Mouse (Mus musculus) midbrain, embryonic 10.5 days (tissue): ENCODE measurements around the gene Cenpv. TPM values are rescaled to one million over a fixed set of nuclear protein-coding genes. Genes with fewer than 3 reads are reported as not detected.

Experiments used
- DNase-seq: peaks from one replicate; pipeline ENCODE4 v3.0.0-alpha.2; 2017; ENCODE audit warnings: low spot score
- H3K27ac ChIP-seq: fragments of 300-500 bp; sonication (generic); replicated peaks from 2 replicates; pipeline ENCODE4 v1.5.1; 2016; ENCODE audit warnings: mild to moderate bottlenecking
- H3K27me3 ChIP-seq: fragments of 300-500 bp; sonication (generic); 2 replicates; pipeline ENCODE4 v1.6.1; 2016; ENCODE audit warnings: low read depth, mild to moderate bottlenecking; ENCODE audit not compliant: poor library complexity, severe bottlenecking
- H3K36me3 ChIP-seq: fragments of 300-500 bp; sonication (generic); 2 replicates; pipeline ENCODE4 v1.6.1; 2016; ENCODE audit warnings: mild to moderate bottlenecking, moderate library complexity
- H3K4me1 ChIP-seq: fragments of 300-500 bp; sonication (generic); 2 replicates; pipeline ENCODE4 v1.6.1; 2016
- H3K4me3 ChIP-seq: fragments of 300-500 bp; sonication (generic); 2 replicates; pipeline ENCODE4 v1.5.1; 2016; ENCODE audit warnings: mild to moderate bottlenecking, moderate library complexity
- H3K9me3 ChIP-seq: fragments of 300-500 bp; sonication (generic); replicated peaks from 2 replicates; pipeline ENCODE4 v1.6.1; 2016; ENCODE audit warnings: mild to moderate bottlenecking
- WGBS: fragments of 180-500 bp; shearing (Covaris S2); methylation state at CpG from one replicate; pipeline ENCODE4 v1.1.7; 2016; 5-methylcytosine and 5-hydroxymethylcytosine counted together
- polyA plus RNA-seq: library from polyadenylated mRNA; unstranded; fragments of >200 nt; fragmentation: Nextera tagmentation; extraction: Ambion mirVana; gene quantifications from 2 replicates; pipeline ENCODE4 v1.2.1, GENCODE M21; 2016

Cenpv gene
- polyA plus RNA-seq, 1 experiment from 2014 or later: 41.7 TPM

DNA sequence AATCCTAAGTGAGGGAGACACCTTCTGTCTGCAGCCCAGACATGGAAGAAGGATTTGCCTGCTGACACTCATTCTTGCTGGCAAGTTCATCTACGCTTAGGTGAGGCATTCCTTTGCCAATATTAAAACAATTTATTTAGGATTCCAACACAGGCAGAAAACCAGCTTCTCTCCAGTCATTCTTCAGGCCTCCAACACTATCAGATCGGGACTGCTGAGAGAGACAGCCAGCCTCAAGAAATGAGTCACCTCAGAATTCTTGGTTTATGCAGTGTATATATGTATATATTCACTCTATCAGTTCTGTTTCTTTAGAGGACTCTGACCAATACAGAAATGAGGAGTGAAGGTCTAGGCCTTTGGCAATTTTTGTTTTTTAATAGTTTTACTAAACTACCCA, 24.5 kb upstream of the Cenpv start:
- 91% methylated on average over 2 of the region's 2 CpGs for WGBS

DNA sequence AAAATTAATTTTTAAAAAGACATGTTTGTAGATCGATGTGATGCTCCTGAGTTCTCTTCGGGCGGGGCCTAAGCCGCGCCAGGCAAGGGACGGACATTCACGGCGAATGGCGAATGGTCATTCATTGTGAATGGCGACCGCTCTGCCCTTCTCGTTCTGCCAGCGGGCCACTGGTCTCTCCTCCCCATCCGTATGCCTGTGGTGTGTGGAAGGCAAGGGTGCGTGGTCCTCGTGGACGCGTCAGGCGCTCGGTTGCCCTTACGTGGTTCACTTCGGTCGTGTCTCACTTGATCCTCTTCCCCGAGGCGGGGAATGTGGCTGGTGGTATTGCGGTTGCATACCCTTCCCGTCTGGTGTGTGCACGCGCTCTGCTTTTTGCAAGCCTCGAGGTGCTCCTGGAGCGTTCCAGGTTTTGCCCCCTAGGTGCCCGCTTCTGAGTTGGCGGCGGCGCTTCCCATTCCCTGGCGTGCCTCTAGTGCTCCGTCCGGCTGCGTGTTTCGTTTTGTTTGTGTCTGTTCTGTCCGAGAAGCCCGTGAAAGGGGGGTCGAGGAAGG, 21.5 kb upstream of the Cenpv start:
- H3K36me3 ChIP-seq: peaks cover 6% of the 10 kb centered on the region
- H3K27me3 ChIP-seq: 0 out of 2 replicates have a peak, but pooled peaks cover 23% of the 10 kb centered on the region
- 37% methylated on average over 43 of the region's 43 CpGs for WGBS
- H3K9me3 ChIP-seq: no peaks in the 10 kb centered on the region
- peak overlapping the region; percentile 48 for H3K4me3 ChIP-seq
- DNase-seq: no peak
- peaks cover 5% of the 10 kb centered on the region; the same call in 1 of the 2 replicates for H3K4me1 ChIP-seq
- H3K27ac ChIP-seq: no peak overlapping the region

More for the DNA sequence above, 24.5 kb upstream of the Cenpv start:
- no peaks in the 10 kb centered on the region for H3K36me3 ChIP-seq
- H3K27me3 ChIP-seq: 0 out of 2 replicates have a peak, but pooled peaks cover 23% of the 10 kb centered on the region
- no peaks in the 10 kb centered on the region for H3K9me3 ChIP-seq
- no peak for DNase-seq
- no peak overlapping the region for H3K4me3 ChIP-seq
- H3K27ac ChIP-seq: no peak overlapping the region
- peaks cover 5% of the 10 kb centered on the region; the same call in 1 of the 2 replicates for H3K4me1 ChIP-seq

DNA sequence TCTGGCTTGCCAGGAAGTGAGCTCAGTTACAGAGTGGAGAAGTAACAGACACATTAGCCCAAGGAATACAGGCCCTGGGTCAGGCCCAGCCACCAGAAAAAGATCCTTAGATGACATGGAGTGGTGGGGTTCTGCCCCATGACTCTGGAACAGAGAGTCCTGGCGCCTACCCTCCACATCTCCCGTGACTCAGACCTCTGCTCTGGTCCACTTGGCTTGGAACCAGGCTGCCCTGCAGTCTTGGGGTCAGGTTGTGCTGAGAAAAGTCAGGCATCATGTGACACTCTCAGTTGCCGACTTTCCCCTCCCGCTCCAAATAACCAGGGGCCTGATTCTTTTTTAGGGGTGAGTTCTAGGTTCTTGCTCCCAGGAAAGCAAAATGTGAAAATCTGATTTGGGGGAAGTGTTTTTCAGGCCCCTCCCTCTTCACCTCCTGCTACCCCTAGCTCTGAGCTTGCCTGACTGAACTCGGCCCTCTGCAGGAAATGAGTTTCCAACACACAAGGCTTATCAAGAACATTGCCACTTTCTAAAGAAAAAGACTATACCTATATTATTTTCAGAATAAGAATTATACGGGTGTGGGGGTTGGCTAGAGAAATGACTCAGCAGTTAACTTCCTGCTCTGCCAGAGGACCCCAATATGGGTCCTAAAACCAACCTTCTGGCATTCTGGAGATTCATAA, 20.0 kb upstream of the Cenpv start:
- DNase-seq: no peak
- H3K4me1 ChIP-seq: peaks cover 16% of the 10 kb centered on the region

DNA sequence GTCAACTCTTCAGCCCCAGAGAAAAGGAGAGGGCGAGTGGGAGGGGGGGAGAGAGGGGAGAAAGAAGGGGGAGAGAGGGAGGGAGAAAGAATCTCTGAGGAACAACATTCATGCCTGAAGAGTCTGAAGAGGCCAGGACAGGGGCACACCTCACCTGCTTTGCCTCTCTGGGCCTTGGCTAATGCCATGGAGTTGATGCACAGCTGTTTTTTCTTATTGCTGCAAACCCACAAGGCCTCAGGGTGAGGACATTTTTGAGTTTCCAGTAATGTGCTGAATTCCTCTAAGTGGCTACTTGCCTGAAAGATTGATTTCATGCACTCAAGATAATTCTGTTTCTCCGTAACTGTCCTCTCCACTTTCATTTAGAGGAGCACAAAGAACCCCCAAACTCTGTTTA, 19.1 kb upstream of the Cenpv start:
- H3K36me3 ChIP-seq: peaks cover 30% of the 10 kb centered on the region
- H3K4me3 ChIP-seq: no peak overlapping the region
- H3K27me3 ChIP-seq: 0 out of 2 replicates have a peak, but pooled peaks cover 23% of the 10 kb centered on the region
- WGBS: 77% methylated on average over 2 of the region's 2 CpGs
- no peak for DNase-seq
- no peaks in the 10 kb centered on the region for H3K9me3 ChIP-seq
- H3K27ac ChIP-seq: no peak overlapping the region
- peaks cover 25% of the 10 kb centered on the region for H3K4me1 ChIP-seq

More for the DNA sequence above, 20.0 kb upstream of the Cenpv start:
- 74% methylated on average over 6 of the region's 6 CpGs for WGBS
- no peak overlapping the region for H3K27ac ChIP-seq
- H3K4me3 ChIP-seq: no peak overlapping the region
- H3K9me3 ChIP-seq: no peaks in the 10 kb centered on the region
- H3K36me3 ChIP-seq: peaks cover 20% of the 10 kb centered on the region
- 0 out of 2 replicates have a peak, but pooled peaks cover 23% of the 10 kb centered on the region for H3K27me3 ChIP-seq

DNA sequence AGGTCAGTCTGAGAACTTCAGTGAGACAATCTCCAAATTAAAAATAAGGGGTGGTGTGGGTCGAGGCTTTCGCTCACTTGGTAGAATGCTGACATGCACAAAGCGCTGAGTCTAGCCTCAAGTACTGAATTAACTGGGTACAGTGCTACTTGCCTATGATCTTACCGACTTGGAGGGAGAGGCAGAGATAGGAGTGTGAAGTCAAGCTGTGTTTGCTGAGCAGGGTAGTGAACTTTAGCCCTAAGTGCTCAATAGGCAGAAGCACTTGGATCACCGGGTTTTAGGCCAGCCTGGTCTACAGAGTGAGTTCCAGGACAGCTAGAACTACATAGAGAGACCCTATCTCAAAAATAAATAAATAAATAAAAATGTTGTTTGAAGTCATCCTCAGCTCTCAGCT, 18.1 kb upstream of the Cenpv start:
- Histone ChIP-seq H3K27me3 (0 out of 2 replicates have a peak, but pooled peaks cover 23% of the 10 kb centered on the region), H3K4me3 (no peak overlapping the region), H3K9me3 (no peaks in the 10 kb centered on the region), H3K36me3 (peaks cover 35% of the 10 kb centered on the region), H3K4me1 (peaks cover 27% of the 10 kb centered on the region), H3K27ac (no peak overlapping the region)
- DNase-seq: no peak
- 74% methylated on average over 5 of the region's 5 CpGs for WGBS

DNA sequence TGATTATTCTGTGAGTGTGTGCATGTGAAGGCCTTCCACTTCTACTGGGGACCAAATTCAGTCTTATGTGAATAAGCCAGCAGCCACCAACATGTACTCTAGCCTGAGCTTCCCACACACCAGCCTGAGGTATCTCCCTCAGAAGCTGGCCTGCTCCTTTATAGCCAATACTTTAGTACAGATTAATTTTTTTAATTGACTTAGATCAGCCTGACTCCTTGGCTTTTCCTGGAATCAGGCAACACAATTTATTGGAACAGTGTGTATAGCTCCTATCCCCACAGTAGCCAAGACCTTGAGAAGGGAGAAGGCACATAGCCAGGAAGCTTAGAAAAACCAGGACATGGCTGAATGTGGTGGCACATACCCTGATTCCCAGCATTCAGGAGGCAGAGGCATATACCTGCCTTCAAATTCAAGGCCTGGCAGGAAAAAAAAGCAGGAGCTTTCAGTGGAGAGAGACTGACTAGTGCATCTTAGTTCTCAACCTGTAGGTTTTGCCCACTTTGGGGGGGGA, 16.9 kb upstream of the Cenpv start:
- peaks cover 27% of the 10 kb centered on the region for H3K4me1 ChIP-seq
- no peak for DNase-seq
- no peaks in the 10 kb centered on the region for H3K9me3 ChIP-seq
- H3K36me3 ChIP-seq: peaks cover 35% of the 10 kb centered on the region
- no peak overlapping the region for H3K27ac ChIP-seq
- no peak overlapping the region for H3K4me3 ChIP-seq
- 0 out of 2 replicates have a peak, but pooled peaks cover 14% of the 10 kb centered on the region for H3K27me3 ChIP-seq

DNA sequence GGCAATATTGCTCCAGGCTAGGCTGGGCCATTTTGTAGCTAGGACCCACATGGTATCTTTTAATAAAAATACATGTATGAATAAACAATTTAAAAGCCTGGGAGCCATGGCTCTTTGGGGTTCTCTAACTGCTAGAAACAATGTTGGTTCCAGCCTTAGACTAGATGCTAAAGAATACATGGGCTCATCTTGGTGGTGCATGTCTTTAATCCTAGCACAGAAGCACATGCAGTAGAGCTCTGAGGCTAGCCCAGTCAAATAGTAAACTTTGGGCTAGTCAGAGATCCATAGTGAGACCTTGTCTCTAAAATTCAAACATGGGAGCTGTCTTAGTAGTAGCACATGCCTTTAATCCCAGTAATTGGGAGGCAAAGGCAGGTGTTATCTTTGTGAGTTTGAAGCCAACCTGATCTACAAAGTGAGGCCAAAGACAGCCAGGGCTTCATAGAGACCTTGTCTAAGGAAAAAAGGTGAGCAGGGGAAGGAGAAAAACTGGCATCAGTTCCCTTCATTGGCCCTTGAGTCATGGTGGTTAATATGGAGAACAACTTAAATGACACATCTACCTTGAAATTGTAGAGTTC, 16.0 kb upstream of the Cenpv start:
- peaks cover 27% of the 10 kb centered on the region for H3K4me1 ChIP-seq
- peak overlapping the region; percentile 61 for H3K4me3 ChIP-seq
- H3K36me3 ChIP-seq: peaks cover 35% of the 10 kb centered on the region
- H3K9me3 ChIP-seq: no peaks in the 10 kb centered on the region
- DNase-seq: no peak
- no peak overlapping the region for H3K27ac ChIP-seq
- 0 out of 2 replicates have a peak, but pooled peaks cover 8% of the 10 kb centered on the region for H3K27me3 ChIP-seq

DNA sequence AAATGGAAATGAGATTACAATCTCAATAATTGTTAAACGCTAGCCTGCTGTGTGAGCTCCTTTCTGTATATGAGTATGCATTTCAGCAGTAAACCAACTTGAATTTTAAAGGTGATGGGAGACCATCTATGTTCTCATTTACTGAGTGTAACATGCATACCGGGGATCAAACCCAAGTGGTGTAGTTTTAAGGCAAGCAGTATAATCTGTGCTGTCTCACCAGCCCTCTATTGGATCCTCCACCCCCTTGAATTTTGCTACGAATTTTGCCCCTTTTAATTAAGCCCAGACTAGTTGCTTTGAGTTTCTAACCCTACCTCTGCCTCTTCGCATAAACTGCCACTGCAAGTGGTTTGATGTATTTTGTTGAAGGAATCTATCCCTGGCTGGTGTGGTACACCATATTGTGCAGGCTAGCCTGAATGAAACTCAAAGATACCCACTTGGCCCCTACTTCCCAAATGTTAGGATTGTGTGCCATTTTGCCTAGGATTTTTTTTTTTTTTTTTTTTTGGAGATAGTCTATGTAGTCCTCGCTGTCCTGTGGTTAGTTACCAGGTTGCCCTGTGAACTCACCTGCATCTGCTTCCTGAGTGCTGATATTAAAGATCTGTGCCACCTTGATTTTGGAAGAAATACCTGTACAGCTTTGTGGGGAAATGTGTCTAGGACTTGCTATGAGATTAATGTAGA, 15.2 kb upstream of the Cenpv start:
- DNase-seq: no peak

DNA sequence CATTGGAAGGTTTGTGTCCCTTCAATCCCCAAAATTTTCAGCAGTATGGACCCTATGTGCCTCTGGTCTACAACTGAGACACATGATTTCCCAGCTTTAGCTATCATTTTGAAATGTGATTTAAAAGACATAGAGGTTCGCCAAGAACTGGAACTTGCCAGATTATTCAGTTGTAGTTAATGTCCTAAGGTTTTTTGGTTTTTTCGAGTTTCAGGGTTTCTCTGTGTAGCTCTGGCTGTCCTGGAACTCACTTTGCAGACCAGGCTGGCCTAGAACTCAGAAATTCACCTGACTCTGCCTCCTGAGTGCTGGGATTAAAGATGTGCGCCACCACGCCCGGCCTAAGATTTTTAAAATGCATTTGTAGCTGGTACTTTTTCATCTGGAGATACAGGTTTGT, 14.6 kb upstream of the Cenpv start:
- DNase-seq: no peak
- 84% methylated on average over 5 of the region's 5 CpGs for WGBS
- Histone ChIP-seq H3K4me1 (peaks cover 37% of the 10 kb centered on the region), H3K4me3 (peak overlapping the region; percentile 61), H3K9me3 (no peaks in the 10 kb centered on the region), H3K36me3 (peaks cover 35% of the 10 kb centered on the region), H3K27me3 (no peaks in the 10 kb centered on the region), H3K27ac (no peak overlapping the region)

More for the DNA sequence above, 15.2 kb upstream of the Cenpv start:
- 80% methylated on average over 5 of the region's 5 CpGs for WGBS
- H3K27ac ChIP-seq: no peak overlapping the region
- H3K9me3 ChIP-seq: no peaks in the 10 kb centered on the region
- peak overlapping the region; percentile 61 for H3K4me3 ChIP-seq
- H3K36me3 ChIP-seq: peaks cover 35% of the 10 kb centered on the region
- peaks cover 34% of the 10 kb centered on the region for H3K4me1 ChIP-seq
- H3K27me3 ChIP-seq: 0 out of 2 replicates have a peak, but pooled peaks cover 1% of the 10 kb centered on the region

DNA sequence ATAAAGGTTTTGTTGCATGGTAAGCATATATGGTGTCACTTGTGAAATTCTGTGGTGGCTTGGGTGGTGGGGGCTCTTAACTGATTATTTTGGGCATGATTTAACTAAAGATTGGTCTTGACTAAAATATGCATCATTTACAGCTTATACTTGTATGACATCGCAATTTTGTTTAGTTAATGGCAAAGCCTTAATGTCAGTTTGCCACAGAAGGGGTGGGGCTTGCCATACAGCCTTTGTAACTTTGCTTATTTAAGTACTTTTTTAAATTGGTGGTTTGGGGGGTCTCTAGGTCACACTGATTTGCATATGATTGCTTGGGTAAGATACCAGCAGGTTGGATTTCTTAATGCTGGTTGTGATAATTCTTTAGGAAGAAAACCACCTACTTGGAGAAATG, 14.1 kb upstream of the Cenpv start:
- no peak for DNase-seq
- Histone ChIP-seq H3K4me1 (peaks cover 37% of the 10 kb centered on the region), H3K27ac (no peak overlapping the region), H3K9me3 (no peaks in the 10 kb centered on the region), H3K27me3 (no peaks in the 10 kb centered on the region), H3K4me3 (peak overlapping the region; percentile 61), H3K36me3 (peaks cover 35% of the 10 kb centered on the region)
- 51% methylated on average over 1 of the region's 1 CpGs for WGBS

DNA sequence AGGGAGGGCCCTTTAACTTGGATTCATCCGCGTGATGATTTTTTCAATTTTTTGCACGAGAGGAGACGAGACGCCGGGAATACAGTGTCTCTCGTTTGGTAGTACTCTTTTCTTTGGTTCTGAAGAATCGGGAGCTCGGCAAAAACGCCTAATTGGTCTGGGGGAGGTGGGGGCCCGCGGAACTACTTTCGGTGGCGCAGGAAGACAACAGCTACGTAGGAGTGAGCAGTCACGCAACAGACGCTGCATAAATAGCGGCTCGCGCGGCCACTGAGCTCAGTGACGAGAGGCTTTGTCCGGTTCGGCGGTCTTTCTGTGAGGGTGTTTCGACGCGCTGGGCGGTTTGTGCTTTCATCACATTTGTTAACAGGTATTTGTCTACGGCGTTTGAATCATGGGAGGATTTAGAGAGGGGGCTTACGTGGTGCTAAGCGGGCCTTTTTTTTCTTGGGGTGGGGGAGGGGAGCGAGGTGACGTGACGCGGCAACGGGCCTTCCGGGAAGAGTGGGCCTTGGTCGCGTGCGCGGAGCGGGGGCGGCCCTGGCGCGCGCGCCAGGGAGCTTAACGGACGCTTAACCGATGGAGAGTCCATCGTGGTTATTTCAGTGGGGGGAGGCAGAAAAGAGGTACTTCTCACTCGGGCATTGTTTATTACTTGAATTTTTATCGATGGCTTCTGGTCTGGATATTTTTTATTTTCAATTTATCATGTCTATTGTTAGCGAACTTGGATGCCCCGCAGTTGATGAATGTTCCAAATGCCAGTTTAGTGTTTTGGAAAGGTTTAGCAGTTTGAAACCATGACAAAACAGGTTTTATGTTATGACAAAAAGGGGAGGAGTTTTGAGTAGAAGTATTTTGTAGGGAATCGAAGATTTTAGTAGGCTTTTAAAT, 12.4 kb upstream of the Cenpv start:
- peak overlapping the region; percentile 96 for H3K27ac ChIP-seq
- peaks cover 35% of the 10 kb centered on the region for H3K36me3 ChIP-seq
- DNase-seq: peak; percentile 89
- H3K9me3 ChIP-seq: no peaks in the 10 kb centered on the region
- H3K4me3 ChIP-seq: peak overlapping the region; percentile 61
- WGBS: under 1% methylated on average over 58 of the region's 58 CpGs
- H3K4me1 ChIP-seq: peaks cover 37% of the 10 kb centered on the region
- no peaks in the 10 kb centered on the region for H3K27me3 ChIP-seq
